In genomic region chr11:96498481-96498880, GRCm38 (mm10) we compare ENCODE assay signal across 15 mouse cellular contexts.
"Had no signal": no experiment of that assay in that cellular context is flagged by ENCODE, and none has a peak within 500 bp of the region (broad histone marks: within the 10 kb centered on the region; RNA-seq: fewer than 3 reads in every experiment).

No protein-coding gene starts in this region.

- H3K9me3 ChIP-seq: liver, embryonic 13.5 days; neural tube, embryonic 13.5 days; stomach, embryonic 15.5 days had no signal

- H3K4me3 ChIP-seq: liver, embryonic 13.5 days; myocyte; neural tube, embryonic 13.5 days; stomach, embryonic 15.5 days had no signal

- H3K4me1 ChIP-seq: liver, embryonic 13.5 days; stomach, embryonic 15.5 days had no signal

- H3K9ac ChIP-seq: liver, embryonic 13.5 days; neural tube, embryonic 13.5 days; stomach, embryonic 15.5 days had no signal

- H3K27me3 ChIP-seq: neural tube, embryonic 13.5 days; stomach, embryonic 15.5 days had no signal

- H3K4me2 ChIP-seq: liver, embryonic 13.5 days; neural tube, embryonic 13.5 days; stomach, embryonic 15.5 days had no signal

- H3K27ac ChIP-seq: liver, embryonic 13.5 days; neural tube, embryonic 13.5 days; stomach, embryonic 15.5 days had no signal

- H3K36me3 ChIP-seq: liver, embryonic 13.5 days; neural tube, embryonic 13.5 days; stomach, embryonic 15.5 days had no signal

- DNase-seq: kidney, adult 18-20 months; kidney, adult 9 months; kidney, postnatal 14 days; kidney, postnatal 4 days; liver, embryonic 13.5 days; lung, adult 2 months; lung, postnatal 14 days; lung, postnatal 4 days; retina, postnatal 1 day; right cerebral cortex, postnatal 25 days; spleen, adult 18-20 months; thymus, postnatal 25 days had no signal
